Mouse (Mus musculus): ENCODE data around the gene Myo18a. TPM values are rescaled to one million over a fixed set of nuclear protein-coding genes. Genes with fewer than 3 reads are reported as not detected.
A peak's percentile ranks its signal among the peaks of the same experiment; 100 is the strongest.

Myo18a gene
- polyA plus RNA-seq, 1 experiment from 2014 or later: 25.4 TPM

GRCm38 (mm10) chr11:77873116-77873515 is 110.1 kb downstream of the Myo18a start:
- Histone ChIP-seq H3K9me3 (ENCODE audit: control insufficient read depth) (no peaks in the 10 kb centered on the region), H3K9ac (ENCODE audit: low read depth, low read length) (no peak overlapping the region), H3K27me3 (replicated peaks; ENCODE audit: control insufficient read depth, insufficient read depth, low read length) (no peaks in the 10 kb centered on the region), H3K4me2 (replicated peaks; ENCODE audit: low read depth) (no peak overlapping the region), H3K36me3 (ENCODE audit: control insufficient read depth, insufficient read depth) (no peaks in the 10 kb centered on the region), H3K27ac (ENCODE audit: low read depth, low read length) (no peak overlapping the region), H3K4me1 (replicated peaks; ENCODE audit: control insufficient read depth, insufficient read depth, low read length) (no peaks in the 10 kb centered on the region), H3K4me3 (ENCODE audit: low read depth, low read length) (no peak overlapping the region)
- WGBS: 49% methylated on average over 3 of the region's 3 CpGs
- ATAC-seq: no peak
- no peak for TF ChIP-seq CTCF (IDR thresholded peaks at IDR 0.05; ENCODE audit: low read depth)

- Histone ChIP-seq H3K4me1 (replicated peaks; ENCODE audit: control insufficient read depth, insufficient read depth, low read length) (no peaks in the 10 kb centered on the region), H3K9ac (ENCODE audit: low read depth, low read length) (no peak overlapping the region), H3K27me3 (replicated peaks; ENCODE audit: control insufficient read depth, insufficient read depth, low read length) (no peaks in the 10 kb centered on the region), H3K4me2 (replicated peaks; ENCODE audit: low read depth) (no peak overlapping the region), H3K4me3 (ENCODE audit: low read depth, low read length) (no peak overlapping the region), H3K27ac (ENCODE audit: low read depth, low read length) (no peak overlapping the region), H3K9me3 (ENCODE audit: control insufficient read depth) (no peaks in the 10 kb centered on the region), H3K36me3 (ENCODE audit: control insufficient read depth, insufficient read depth) (no peaks in the 10 kb centered on the region)
- 65% methylated on average over 6 of the region's 6 CpGs for WGBS
- ATAC-seq: no peak
- no peak for TF ChIP-seq CTCF (IDR thresholded peaks at IDR 0.05; ENCODE audit: low read depth)
These were observed 111.7 kb downstream of the Myo18a start for GRCm38 (mm10) chr11:77874685-77875231.

DNA sequence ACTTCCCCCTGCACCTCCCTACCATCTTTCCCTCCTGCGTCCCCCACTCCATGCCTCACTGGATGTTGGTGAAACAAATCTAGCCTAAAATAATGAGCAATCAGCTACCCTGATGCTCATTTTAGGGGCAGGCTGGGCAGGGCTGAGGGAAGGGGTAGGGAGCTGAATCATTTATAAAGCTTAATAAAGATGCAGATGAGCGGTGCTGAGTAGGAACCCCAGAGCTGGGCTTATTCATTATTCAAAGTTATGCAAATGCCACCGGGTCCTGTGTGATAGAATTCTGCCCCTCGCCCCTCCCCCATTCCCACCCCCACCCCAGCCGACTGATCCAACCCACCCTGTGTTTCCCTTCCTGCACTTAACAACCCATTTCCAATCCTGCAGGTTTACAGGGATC is 112.2 kb downstream of the Myo18a start:
- Histone ChIP-seq H3K9ac (ENCODE audit: low read depth, low read length) (no peak overlapping the region), H3K9me3 (ENCODE audit: control insufficient read depth) (no peaks in the 10 kb centered on the region), H3K27ac (ENCODE audit: low read depth, low read length) (no peak overlapping the region), H3K4me1 (replicated peaks; ENCODE audit: control insufficient read depth, insufficient read depth, low read length) (no peaks in the 10 kb centered on the region), H3K36me3 (ENCODE audit: control insufficient read depth, insufficient read depth) (no peaks in the 10 kb centered on the region), H3K27me3 (replicated peaks; ENCODE audit: control insufficient read depth, insufficient read depth, low read length) (no peaks in the 10 kb centered on the region), H3K4me2 (replicated peaks; ENCODE audit: low read depth) (no peak overlapping the region), H3K4me3 (ENCODE audit: low read depth, low read length) (no peak overlapping the region)
- no peak for TF ChIP-seq CTCF (IDR thresholded peaks at IDR 0.05; ENCODE audit: low read depth)
- WGBS: 71% methylated on average over 5 of the region's 5 CpGs
- ATAC-seq: no peak

DNA sequence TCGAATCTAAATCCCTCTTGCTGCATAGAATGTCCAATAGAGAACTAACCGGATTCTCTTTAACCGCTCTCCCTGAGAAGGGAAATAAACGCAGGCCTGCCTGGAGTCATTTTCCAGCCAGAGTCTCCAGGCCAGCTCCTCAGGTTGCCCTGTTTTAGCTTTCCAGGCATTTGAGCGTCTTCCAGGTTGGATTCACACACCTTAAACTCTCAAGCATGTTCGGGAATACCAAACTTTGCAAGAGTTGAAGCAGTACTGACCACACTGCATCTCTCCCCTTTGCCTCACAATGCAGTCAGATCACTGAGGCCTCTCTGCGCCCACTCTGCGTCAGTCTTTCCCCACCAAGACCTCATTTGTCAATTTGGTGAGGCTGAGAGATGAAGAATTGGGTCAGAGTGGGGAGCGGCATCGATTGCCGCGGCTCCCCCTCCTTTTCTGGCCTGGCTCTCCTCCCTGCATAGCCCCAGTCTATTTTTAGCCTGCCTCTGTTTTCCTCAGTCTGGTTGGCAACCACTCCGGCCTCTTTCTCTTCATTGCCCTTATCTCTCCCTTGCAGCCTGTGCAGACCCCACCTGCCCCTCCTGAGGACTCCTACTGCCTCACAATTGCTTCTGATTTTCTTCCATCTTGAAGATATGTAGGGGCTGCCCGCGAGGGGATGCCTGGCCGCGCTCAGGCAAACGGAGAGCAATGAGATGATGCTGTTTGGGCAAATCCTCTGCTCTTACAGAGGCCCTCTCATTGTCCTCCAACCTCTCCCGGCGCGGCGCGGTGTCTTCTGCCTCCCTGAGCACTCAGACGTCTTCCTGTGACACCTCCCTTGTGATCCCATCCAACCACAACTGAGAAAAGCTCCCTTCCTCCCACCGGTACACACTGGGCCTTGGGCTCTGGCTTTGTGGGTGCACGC is 113.1 kb downstream of the Myo18a start:
- H3K9ac ChIP-seq (ENCODE audit: low read depth, low read length): no peak overlapping the region
- peaks cover 4% of the 10 kb centered on the region; the same call in 1 of the 2 replicates for H3K36me3 ChIP-seq (ENCODE audit: control insufficient read depth, insufficient read depth)
- H3K4me1 ChIP-seq (replicated peaks; ENCODE audit: control insufficient read depth, insufficient read depth, low read length): no peaks in the 10 kb centered on the region
- 64% methylated on average over 26 of the region's 26 CpGs for WGBS
- no peak overlapping the region for H3K4me2 ChIP-seq (replicated peaks; ENCODE audit: low read depth)
- ATAC-seq: no peak
- no peak overlapping the region for H3K4me3 ChIP-seq (ENCODE audit: low read depth, low read length)
- H3K27ac ChIP-seq (ENCODE audit: low read depth, low read length): no peak overlapping the region
- H3K27me3 ChIP-seq (replicated peaks; ENCODE audit: control insufficient read depth, insufficient read depth, low read length): no peaks in the 10 kb centered on the region
- H3K9me3 ChIP-seq (ENCODE audit: control insufficient read depth): no peaks in the 10 kb centered on the region
- no peak for TF ChIP-seq CTCF (IDR thresholded peaks at IDR 0.05; ENCODE audit: low read depth)

DNA sequence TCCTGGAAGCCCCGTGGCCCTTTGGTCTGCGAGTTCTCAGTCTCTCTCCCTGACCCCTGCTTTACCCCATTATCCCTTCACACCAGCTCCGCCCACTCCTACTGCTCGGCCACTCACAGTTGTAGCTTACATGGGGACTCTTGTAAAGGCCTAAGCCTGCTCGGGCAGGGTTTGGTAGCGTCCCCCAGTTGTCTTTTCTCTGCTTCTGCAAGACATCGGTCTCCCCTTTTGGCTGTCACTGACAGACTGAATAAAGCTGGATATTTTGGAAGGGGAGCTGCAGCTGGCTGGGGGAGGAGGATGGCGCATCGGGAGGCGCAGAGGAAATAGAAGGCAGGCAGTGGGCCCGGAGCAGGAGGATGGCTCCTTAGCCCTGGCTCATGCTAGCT is 113.7 kb downstream of the Myo18a start:
- no peak for ATAC-seq
- H3K27ac ChIP-seq (ENCODE audit: low read depth, low read length): no peak overlapping the region
- peaks cover 7% of the 10 kb centered on the region; the same call in 1 of the 2 replicates for H3K36me3 ChIP-seq (ENCODE audit: control insufficient read depth, insufficient read depth)
- H3K27me3 ChIP-seq (replicated peaks; ENCODE audit: control insufficient read depth, insufficient read depth, low read length): no peaks in the 10 kb centered on the region
- H3K9me3 ChIP-seq (ENCODE audit: control insufficient read depth): no peaks in the 10 kb centered on the region
- H3K4me2 ChIP-seq (replicated peaks; ENCODE audit: low read depth): no peak overlapping the region
- 61% methylated on average over 11 of the region's 11 CpGs for WGBS
- no peak overlapping the region for H3K4me3 ChIP-seq (ENCODE audit: low read depth, low read length)
- H3K4me1 ChIP-seq (replicated peaks; ENCODE audit: control insufficient read depth, insufficient read depth, low read length): no peaks in the 10 kb centered on the region
- no peak for TF ChIP-seq CTCF (IDR thresholded peaks at IDR 0.05; ENCODE audit: low read depth)
- H3K9ac ChIP-seq (ENCODE audit: low read depth, low read length): no peak overlapping the region

DNA sequence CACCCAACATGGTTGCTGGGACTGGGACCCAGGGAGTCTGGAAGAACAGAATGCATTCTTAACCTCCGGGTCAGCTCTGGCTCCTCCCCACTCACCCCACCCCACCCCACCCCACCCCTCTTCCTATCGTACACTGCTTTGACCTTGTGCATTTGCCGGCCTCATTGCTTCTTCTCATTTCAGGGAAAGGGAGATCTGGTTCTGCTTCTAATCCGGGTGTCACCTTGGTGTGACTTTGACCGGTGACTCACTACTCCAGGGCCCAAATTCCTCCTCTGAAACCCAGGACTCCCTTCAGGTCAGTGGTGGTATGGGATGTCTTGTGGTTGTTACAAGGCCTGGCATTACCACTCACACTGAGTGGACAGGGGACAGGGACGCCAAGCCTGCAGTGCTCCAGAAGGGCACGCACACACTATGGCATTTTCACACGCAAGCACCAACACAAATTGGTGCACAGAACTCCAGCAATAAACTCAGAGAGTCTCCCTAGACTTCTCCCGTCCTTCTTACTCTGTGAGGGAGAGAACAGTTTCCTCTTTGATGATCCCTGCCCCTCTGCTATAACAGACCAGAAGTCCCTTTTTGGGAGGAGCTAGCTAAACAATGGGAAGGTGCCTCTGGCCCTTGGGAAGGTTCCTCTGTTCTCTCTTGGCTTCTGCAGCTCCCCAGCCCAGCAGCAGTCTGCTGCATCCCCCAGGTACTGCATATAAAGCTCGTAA is 121.6 kb downstream of the Myo18a start:
- Histone ChIP-seq H3K4me2 (replicated peaks; ENCODE audit: low read depth) (no peak overlapping the region), H3K9ac (ENCODE audit: low read depth, low read length) (no peak overlapping the region), H3K4me1 (replicated peaks; ENCODE audit: control insufficient read depth, insufficient read depth, low read length) (no peaks in the 10 kb centered on the region), H3K4me3 (ENCODE audit: low read depth, low read length) (no peak overlapping the region), H3K36me3 (ENCODE audit: control insufficient read depth, insufficient read depth) (peaks cover 7% of the 10 kb centered on the region; the same call in 1 of the 2 replicates), H3K27me3 (replicated peaks; ENCODE audit: control insufficient read depth, insufficient read depth, low read length) (no peaks in the 10 kb centered on the region), H3K27ac (ENCODE audit: low read depth, low read length) (no peak overlapping the region), H3K9me3 (ENCODE audit: control insufficient read depth) (no peaks in the 10 kb centered on the region)
- TF ChIP-seq CTCF (IDR thresholded peaks at IDR 0.05; ENCODE audit: low read depth): no peak
- WGBS: 38% methylated on average over 10 of the region's 10 CpGs
- ATAC-seq: peak; percentile 39; the same call in 1 of the 2 replicates
